Mouse (Mus musculus): ENCODE results near the gene Scrg1. TPM values are rescaled to one million over a fixed set of nuclear protein-coding genes. Genes with fewer than 3 reads are reported as not detected.
A peak's percentile ranks its signal among the peaks of the same experiment; 100 is the strongest.
"Not testable (repeated sequence)": the region's sequence is repeated elsewhere in the genome, so short reads cannot be mapped to it uniquely, and the experiment has no call there.

Scrg1 gene
- total RNA-seq, 2 experiments from 2014 or later, result not detected

- peak in 1 of 2 experiments; percentile 35 for DNase-seq
Observed at GRCm38 (mm10) chr8:57510791-57511315, 55.1 kb downstream of the Scrg1 start.

DNA sequence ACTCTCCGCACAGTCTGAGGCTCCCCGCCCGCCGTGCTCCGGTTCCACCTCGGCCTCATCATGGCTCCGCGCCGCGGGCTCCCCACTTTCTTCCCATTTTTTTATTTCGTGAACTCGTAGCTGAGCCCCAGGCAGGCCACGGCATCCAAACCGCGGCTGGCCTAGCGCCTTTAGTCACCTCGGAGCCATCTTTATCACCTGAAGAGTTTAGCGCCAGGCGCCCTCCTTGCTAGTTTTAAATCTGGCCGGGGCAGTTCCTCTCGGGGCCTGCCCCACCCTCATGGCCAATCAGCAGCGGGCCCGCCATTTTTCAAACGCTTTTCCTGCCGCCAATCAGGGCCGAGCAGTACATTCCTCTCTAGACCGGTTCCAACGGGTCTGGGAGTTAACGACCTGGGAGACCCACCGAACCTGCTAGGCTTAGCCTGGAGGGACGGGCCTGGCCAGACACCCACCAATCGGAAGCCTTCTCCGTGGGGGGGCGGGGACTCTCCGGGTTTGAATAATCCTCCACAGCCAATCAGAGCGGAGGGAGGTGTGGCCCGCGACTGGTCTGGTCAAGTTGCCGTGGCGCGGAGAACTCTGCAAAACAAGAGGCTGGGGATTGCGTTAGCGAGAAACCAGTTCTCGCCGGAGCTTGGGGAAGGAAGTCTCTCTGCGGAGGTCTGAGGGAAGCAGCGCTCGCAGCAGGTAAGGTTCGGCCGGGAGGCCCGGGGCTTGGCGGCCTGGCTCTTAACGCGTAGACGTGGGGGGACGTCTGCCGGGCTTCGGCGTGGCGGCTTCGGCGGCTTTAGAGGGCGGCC, 55.8 kb downstream of the Scrg1 start, which contains the start of gene Hmgb2:
Gene Hmgb2, plus strand, starts transcription at position 592 of the 803 bp plus-strand sequence.
- DNase-seq, result peak; percentile 100

- peak; percentile 27 to 47 for DNase-seq
Observed at GRCm38 (mm10) chr8:57512141-57513056, 56.7 kb downstream of the Scrg1 start.

DNA sequence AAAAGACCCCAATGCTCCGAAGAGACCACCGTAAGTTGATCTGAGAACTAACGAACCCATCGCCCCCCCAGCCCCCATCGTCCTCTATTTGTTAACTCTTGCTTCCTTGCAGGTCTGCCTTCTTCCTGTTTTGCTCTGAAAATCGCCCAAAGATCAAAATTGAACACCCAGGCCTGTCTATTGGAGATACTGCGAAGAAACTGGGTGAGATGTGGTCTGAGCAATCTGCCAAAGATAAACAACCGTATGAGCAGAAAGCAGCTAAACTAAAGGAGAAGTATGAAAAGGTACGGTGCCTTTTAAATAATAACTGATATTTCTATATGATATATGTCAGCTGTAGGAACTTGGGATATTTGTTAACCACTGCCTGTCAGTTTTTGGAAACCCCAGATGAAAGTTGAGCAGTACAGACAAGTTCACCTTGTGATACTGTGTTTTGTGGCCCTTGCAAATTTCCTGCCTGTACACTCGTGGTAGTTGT, 57.5 kb downstream of the Scrg1 start:
- DNase-seq, result not testable (repeated sequence)

- DNase-seq, result not testable (repeated sequence)
Observed at GRCm38 (mm10) chr8:57516685-57517084, 61.0 kb downstream of the Scrg1 start.

DNA sequence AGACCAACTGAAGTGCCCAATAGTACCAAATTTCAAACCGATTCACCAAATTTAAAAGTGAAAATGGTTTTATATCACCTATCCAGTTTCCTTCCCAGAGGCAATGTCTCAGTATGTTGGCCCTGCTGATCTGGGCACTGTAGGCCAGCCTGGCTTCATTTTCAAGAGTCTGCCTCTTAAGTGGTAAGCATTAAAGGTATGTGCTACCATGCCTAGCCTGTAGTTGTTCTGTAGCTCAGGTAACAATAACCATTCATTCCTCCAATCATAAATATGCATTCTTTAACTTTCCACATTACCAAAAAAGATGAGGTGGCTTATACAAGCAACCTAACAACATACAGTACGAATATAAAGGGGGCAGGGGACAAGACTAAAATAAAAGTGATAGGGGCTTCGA, 62.0 kb downstream of the Scrg1 start:
- DNase-seq, result no peak

DNA sequence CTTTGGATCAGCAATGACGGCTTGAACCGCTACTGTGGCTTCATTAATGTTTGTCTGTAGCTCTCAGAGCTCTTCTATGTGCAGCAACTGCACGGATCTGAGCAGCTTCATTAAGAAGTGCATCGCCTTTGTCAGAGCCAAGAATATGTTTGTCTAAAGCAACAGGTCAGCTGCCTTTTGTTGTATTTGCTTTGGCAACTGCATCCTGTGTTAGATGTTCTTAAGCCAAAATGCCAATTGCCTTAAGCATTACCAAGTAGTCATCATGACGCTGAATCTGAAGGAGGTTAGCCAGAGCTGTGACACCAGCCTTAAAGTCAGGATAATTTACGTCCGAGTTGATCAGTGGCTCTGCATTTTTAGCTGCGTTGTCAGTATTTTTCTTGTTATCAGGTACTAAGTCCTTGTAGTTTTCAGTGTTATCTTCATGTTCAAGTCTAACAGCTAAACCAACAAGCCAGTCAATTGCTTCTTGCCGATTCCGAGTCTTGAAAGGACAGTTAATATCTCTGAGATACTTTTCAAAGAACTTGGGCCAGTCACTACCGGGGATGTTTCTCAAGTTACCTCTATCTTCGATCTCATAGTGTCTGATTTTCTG, 64.6 kb downstream of the Scrg1 start:
- DNase-seq, result no peak

Other genes with a start within 250 kb of the Scrg1 start
- gene Hand2, start 134.9 kb upstream of the Scrg1 start, total RNA-seq (2021), result 10 to 100 TPM; 76.2 to 83.1 TPM
- 10 to 100 TPM in 1 of 2 experiments, 1 to 10 TPM in 1; 9.6 to 15.4 TPM for gene Sap30, start 31.9 kb downstream of the Scrg1 start, total RNA-seq (2021)
- gene Hmgb2, start 56.0 kb downstream of the Scrg1 start, total RNA-seq (2021), result 10 to 100 TPM in 1 of 2 experiments, 1 to 10 TPM in 1; 8.6 to 12.6 TPM
- gene Galnt7, start 197.1 kb downstream of the Scrg1 start, total RNA-seq (2021), result 1 to 10 TPM; 4.9 to 5.6 TPM

Measured in heart, adult 18-20 months (tissue).